Mouse (Mus musculus) thymus, adult 2 months (tissue): Measurements from ENCODE around the gene Atg9b. TPM values are rescaled to one million over a fixed set of nuclear protein-coding genes. Genes with fewer than 3 reads are reported as not detected.

ENCODE experiments used
- DNase-seq: peaks from one replicate; pipeline ENCODE4 v3.0.0; 2021
- H3K27ac ChIP-seq: fragments of 200-500 bp; 2 replicates; pipeline ENCODE4 v1.5.1; 2012; ENCODE audit warnings: low read length, control low read depth; ENCODE audit not compliant: control insufficient read depth, insufficient read depth
- H3K27me3 ChIP-seq: fragments of 200-500 bp; 2 replicates; pipeline ENCODE4 v1.6.1; 2012; ENCODE audit warnings: mild to moderate bottlenecking, low read length, moderate library complexity, mixed read lengths; ENCODE audit not compliant: control insufficient read depth, insufficient read depth
- H3K36me3 ChIP-seq: fragments of 200-500 bp; 2 replicates; pipeline ENCODE4 v1.6.1; 2012; ENCODE audit warnings: mild to moderate bottlenecking, low read length, moderate library complexity; ENCODE audit not compliant: control insufficient read depth, insufficient read depth
- H3K4me1 ChIP-seq: fragments of 200-500 bp; replicated peaks from 2 replicates; pipeline ENCODE4 v1.6.1; 2012; ENCODE audit warnings: low read length; ENCODE audit not compliant: control insufficient read depth, insufficient read depth
- H3K4me3 ChIP-seq: fragments of 200-500 bp; 2 replicates; pipeline ENCODE4 v1.5.1; 2012; ENCODE audit warnings: mild to moderate bottlenecking, low read length, control low read depth, moderate library complexity; ENCODE audit not compliant: control insufficient read depth, insufficient read depth
- CTCF ChIP-seq: fragments of 200-500 bp; IDR thresholded peaks from 2 replicates; pipeline ENCODE4 v1.5.1; 2012; ENCODE audit warnings: mild to moderate bottlenecking, control low read depth, low read length, moderate library complexity, borderline replicate concordance; ENCODE audit not compliant: control insufficient read depth, poor library complexity, insufficient read depth; ENCODE audit errors: extremely low read depth
- POLR2A ChIP-seq: fragments of 200-500 bp; IDR thresholded peaks from 2 replicates; pipeline ENCODE4 v1.6.1; 2012; ENCODE audit warnings: mild to moderate bottlenecking, low read length, control low read depth, moderate library complexity; ENCODE audit not compliant: control insufficient read depth, poor library complexity, insufficient read depth; ENCODE audit errors: extremely low read depth
- WGBS: fragments of 180-500 bp; shearing (Covaris S2); methylation state at CpG from one replicate; pipeline ENCODE4 v1.1.7; 2018; 5-methylcytosine and 5-hydroxymethylcytosine counted together
- polyA plus RNA-seq: library from polyadenylated mRNA; depleted of rRNA; stranded (reverse); fragments of >200 nt; gene quantifications from 2 replicates; pipeline ENCODE4 v1.2.3, GENCODE M21; 2012

The Atg9b gene
- polyA plus RNA-seq, 1 experiment, result 6.8 TPM

GRCm38 (mm10) chr5:24416222-24416736 is 24.3 kb upstream of the Atg9b start:
- 21% methylated on average over 21 of the region's 21 CpGs for WGBS
- TF ChIP-seq CTCF (no peak; the same call in 1 of the 2 replicates), POLR2A (no peak)
- peak; percentile 74 for DNase-seq
- 0 out of 2 replicates have a peak, but pooled peaks cover 4% of the 10 kb centered on the region for H3K4me1 ChIP-seq
- H3K27me3 ChIP-seq, result no peaks in the 10 kb centered on the region; the same call in 1 of the 2 replicates
- H3K4me3 ChIP-seq, result no peak overlapping the region
- H3K36me3 ChIP-seq, result no peaks in the 10 kb centered on the region
- H3K27ac ChIP-seq, result no peak overlapping the region

GRCm38 (mm10) chr5:24413938-24414337 is 22.0 kb upstream of the Atg9b start:
- 0 out of 2 replicates have a peak, but pooled peaks have one; percentile 0 for TF ChIP-seq CTCF
- no peak for TF ChIP-seq POLR2A
- WGBS, result 86% methylated on average over 13 of the region's 13 CpGs
- no peak overlapping the region for H3K4me3 ChIP-seq
- H3K36me3 ChIP-seq, result no peaks in the 10 kb centered on the region
- no peak overlapping the region for H3K27ac ChIP-seq
- no peak for DNase-seq
- H3K4me1 ChIP-seq, result 0 out of 2 replicates have a peak, but pooled peaks cover 4% of the 10 kb centered on the region
- no peaks in the 10 kb centered on the region; the same call in 1 of the 2 replicates for H3K27me3 ChIP-seq

- Histone ChIP-seq H3K4me3 (no peak within 1 kb of the TSS), H3K4me1 (0 out of 2 replicates have a peak, but pooled peaks cover 4% of the 10 kb centered on the region), H3K36me3 (no peaks in the 10 kb centered on the region), H3K27ac (no peak within 1 kb of the TSS), H3K27me3 (no peaks in the 10 kb centered on the region; the same call in 1 of the 2 replicates)
- TF ChIP-seq CTCF (no peak), POLR2A (no peak)
- WGBS, result 22% methylated on average over 11 of the region's 11 CpGs
- no peak for DNase-seq
Observed at GRCm38 (mm10) chr5:24413042-24413693, 21.2 kb upstream of the Atg9b start, which contains the start of gene Asic3. Gene Asic3 (plus strand): TSS chr5:24413392.

GRCm38 (mm10) chr5:24412063-24412462 is 20.1 kb upstream of the Atg9b start:
- 90% methylated on average over 2 of the region's 2 CpGs for WGBS
- H3K36me3 ChIP-seq, result no peaks in the 10 kb centered on the region
- no peak for TF ChIP-seq POLR2A
- no peak for TF ChIP-seq CTCF
- 0 out of 2 replicates have a peak, but pooled peaks cover 4% of the 10 kb centered on the region for H3K4me1 ChIP-seq
- no peak overlapping the region for H3K4me3 ChIP-seq
- H3K27me3 ChIP-seq, result no peaks in the 10 kb centered on the region; the same call in 1 of the 2 replicates
- DNase-seq, result no peak
- H3K27ac ChIP-seq, result no peak overlapping the region

- Histone ChIP-seq H3K27ac (no peak overlapping the region), H3K4me1 (no peaks in the 10 kb centered on the region), H3K27me3 (no peaks in the 10 kb centered on the region; the same call in 1 of the 2 replicates), H3K4me3 (no peak overlapping the region), H3K36me3 (no peaks in the 10 kb centered on the region)
- no peak for TF ChIP-seq CTCF
- no peak for TF ChIP-seq POLR2A
- 100% methylated on average over 2 of the region's 2 CpGs for WGBS
- DNase-seq, result no peak
Observed at GRCm38 (mm10) chr5:24409466-24409865, 17.5 kb upstream of the Atg9b start.

- WGBS, result 95% methylated on average over 13 of the region's 13 CpGs
- Histone ChIP-seq H3K27ac (no peak overlapping the region), H3K4me3 (no peak overlapping the region), H3K36me3 (no peaks in the 10 kb centered on the region), H3K27me3 (no peaks in the 10 kb centered on the region; the same call in 1 of the 2 replicates), H3K4me1 (no peaks in the 10 kb centered on the region)
- no peak for TF ChIP-seq CTCF
- no peak for TF ChIP-seq POLR2A
- DNase-seq, result no peak
Observed at GRCm38 (mm10) chr5:24408651-24409050, 16.7 kb upstream of the Atg9b start.
